Mouse (Mus musculus) erythroblast, embryonic 14.5 days (primary cell): ENCODE data around the gene Aspdh.
A peak's percentile ranks its signal among the peaks of the same experiment; 100 is the strongest.

Source experiments
- GATA1 ChIP-seq: IDR thresholded peaks from 2 replicates; pipeline ENCODE4 v1.6.1; 2012; ENCODE audit warnings: low read length, inconsistent platforms, mixed read lengths
- TAL1 ChIP-seq: IDR thresholded peaks from 3 replicates; pipeline ENCODE4 v1.6.1; 2012; ENCODE audit warnings: low read length, inconsistent platforms, mixed read lengths

DNA sequence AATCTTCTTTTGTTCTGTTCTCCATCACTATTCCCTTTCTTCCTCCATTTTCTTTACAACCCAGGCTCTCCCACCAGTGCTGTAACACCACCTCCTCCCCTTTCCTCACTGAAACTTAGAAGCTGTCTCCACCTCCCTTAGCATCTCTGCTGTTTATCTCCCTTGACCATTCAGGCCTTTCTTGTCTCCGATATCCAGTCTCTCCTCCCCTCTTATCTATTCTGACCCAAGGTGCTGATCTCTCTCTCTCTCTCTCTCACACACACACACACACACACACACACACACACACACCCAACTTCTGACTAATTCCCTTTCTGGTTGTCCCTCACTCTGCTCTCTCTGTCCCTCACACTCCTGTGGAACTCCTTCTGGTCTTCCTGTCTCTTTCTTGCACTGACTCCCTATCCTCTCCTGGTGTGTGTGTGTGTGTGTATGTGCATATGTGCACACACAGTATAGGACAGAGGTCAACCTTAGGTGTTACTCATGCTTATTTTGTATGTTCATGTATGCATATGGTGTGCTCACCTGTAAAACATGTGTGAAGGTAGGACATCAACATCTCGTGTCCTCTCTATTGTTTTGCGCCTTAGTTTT is 17.7 kb downstream of the Aspdh start:
- TF ChIP-seq GATA1 (peak; percentile 74), TAL1 (peak; percentile 63; the same call in 2 of the 3 replicates)
